Comparison of ENCODE assay signal across 21 mouse cellular contexts in genomic region chr4:88236926-88237756, GRCm38 (mm10).
DNase-seq lines count a peak whose midpoint lies in the region; ATAC-seq and TF ChIP-seq lines count a peak whose summit lies in the region.
"Had no signal": no experiment of that assay in that cellular context is flagged by ENCODE, and none has a peak within 500 bp of the region (broad histone marks: within the 10 kb centered on the region; RNA-seq: fewer than 3 reads in every experiment).

No protein-coding gene starts in this region.

- ATAC-seq in midbrain, postnatal 0 days (ENCODE audit: low FRiP score), result no peak
- ATAC-seq in forebrain, embryonic 16.5 days, result peak; percentile 38; the same call in 1 of the 2 replicates
- ATAC-seq in midbrain, embryonic 15.5 days (replicated peaks), result peak; percentile 37; the same call in 1 of the 2 replicates
- ATAC-seq: CD4-positive, CD25-positive, alpha-beta regulatory T cell, adult 4 months had no signal

- H3K4me2 ChIP-seq in midbrain, postnatal 0 days (ENCODE audit: low read depth, low read length, poor library complexity, severe bottlenecking), result no peak overlapping the region
- H3K4me2 ChIP-seq in forebrain, embryonic 16.5 days (ENCODE audit: low read length), result no peak overlapping the region
- H3K4me2 ChIP-seq in midbrain, embryonic 15.5 days, result no peak overlapping the region
- H3K4me2 ChIP-seq: heart, embryonic 11.5 days; liver, embryonic 15.5 days had no signal

- peak; percentile 16 for DNase-seq in midbrain, embryonic 10.5 days (ENCODE audit: low spot score)
- DNase-seq in midbrain, postnatal 0 days (ENCODE audit: low spot score), result no peak
- DNase-seq in embryonic facial prominence, embryonic 10.5 days (ENCODE audit: low spot score), result peak; percentile 19
- DNase-seq in kidney, adult 18-20 months, result no peak
- no peak for DNase-seq in cerebellum, adult 8-10 months
- no peak for DNase-seq in lung, postnatal 25 days (ENCODE audit: low spot score)
- DNase-seq: adrenal gland, postnatal 10 days; cerebellum, adult 2 months; gastrocnemius, postnatal 10 days; kidney, adult 2 months; kidney, postnatal 25 days; layer of hippocampus, postnatal 36 days; lung, postnatal 14 days; right cerebral cortex, adult 18-20 months; thymus, postnatal 36 days had no signal

- peak overlapping the region; percentile 46 for H3K27ac ChIP-seq in midbrain, embryonic 10.5 days (replicated peaks)
- no peak overlapping the region for H3K27ac ChIP-seq in midbrain, postnatal 0 days (ENCODE audit: low read depth, low read length)
- H3K27ac ChIP-seq in embryonic facial prominence, embryonic 10.5 days (replicated peaks), result no peak overlapping the region
- H3K27ac ChIP-seq in forebrain, embryonic 16.5 days (ENCODE audit: low read length), result peak overlapping the region; percentile 18; the same call in 1 of the 2 replicates
- H3K27ac ChIP-seq in midbrain, embryonic 15.5 days, result no peak overlapping the region
- H3K27ac ChIP-seq: liver, embryonic 15.5 days; stomach, postnatal 0 days had no signal

- peaks cover 31% of the 10 kb centered on the region for H3K4me1 ChIP-seq in midbrain, embryonic 10.5 days
- 0 out of 2 replicates have a peak, but pooled peaks cover 4% of the 10 kb centered on the region for H3K4me1 ChIP-seq in midbrain, postnatal 0 days (ENCODE audit: insufficient read depth, low read length)
- peaks cover 40% of the 10 kb centered on the region for H3K4me1 ChIP-seq in embryonic facial prominence, embryonic 10.5 days
- H3K4me1 ChIP-seq in forebrain, embryonic 16.5 days (replicated peaks; ENCODE audit: control insufficient read depth, insufficient read depth, low read length), result peaks cover 6% of the 10 kb centered on the region
- peaks cover 24% of the 10 kb centered on the region for H3K4me1 ChIP-seq in midbrain, embryonic 15.5 days
- H3K4me1 ChIP-seq: liver, embryonic 15.5 days had no signal

- H3K27me3 ChIP-seq in midbrain, embryonic 10.5 days (ENCODE audit: low read depth, poor library complexity, severe bottlenecking), result no peaks in the 10 kb centered on the region
- no peaks in the 10 kb centered on the region for H3K27me3 ChIP-seq in midbrain, postnatal 0 days (ENCODE audit: insufficient read depth, low read length)
- H3K27me3 ChIP-seq in embryonic facial prominence, embryonic 10.5 days (replicated peaks; ENCODE audit: low read depth, poor library complexity, severe bottlenecking), result no peaks in the 10 kb centered on the region
- no peaks in the 10 kb centered on the region for H3K27me3 ChIP-seq in forebrain, embryonic 16.5 days (replicated peaks; ENCODE audit: control insufficient read depth, insufficient read depth, low read length)
- no peaks in the 10 kb centered on the region for H3K27me3 ChIP-seq in midbrain, embryonic 15.5 days (replicated peaks)
- H3K27me3 ChIP-seq: liver, embryonic 15.5 days had no signal

- no peaks in the 10 kb centered on the region for H3K9me3 ChIP-seq in midbrain, embryonic 10.5 days (replicated peaks)
- H3K9me3 ChIP-seq in midbrain, postnatal 0 days (ENCODE audit: low read length), result no peaks in the 10 kb centered on the region
- H3K9me3 ChIP-seq in embryonic facial prominence, embryonic 10.5 days, result no peaks in the 10 kb centered on the region
- H3K9me3 ChIP-seq in forebrain, embryonic 16.5 days (ENCODE audit: control insufficient read depth, low read length), result no peaks in the 10 kb centered on the region
- H3K9me3 ChIP-seq in midbrain, embryonic 15.5 days, result no peaks in the 10 kb centered on the region
- H3K9me3 ChIP-seq: liver, embryonic 15.5 days had no signal

- WGBS in midbrain, embryonic 10.5 days, result 52% methylated on average over 12 of the region's 12 CpGs
- WGBS in midbrain, postnatal 0 days, result 35% methylated on average over 12 of the region's 12 CpGs
- 53% methylated on average over 12 of the region's 12 CpGs for WGBS in embryonic facial prominence, embryonic 10.5 days
- 22% methylated on average over 12 of the region's 12 CpGs for WGBS in forebrain, embryonic 16.5 days
- 25% methylated on average over 12 of the region's 12 CpGs for WGBS in midbrain, embryonic 15.5 days

- no peaks in the 10 kb centered on the region for H3K36me3 ChIP-seq in midbrain, embryonic 10.5 days
- no peaks in the 10 kb centered on the region for H3K36me3 ChIP-seq in midbrain, postnatal 0 days (ENCODE audit: insufficient read depth, low read length)
- no peaks in the 10 kb centered on the region for H3K36me3 ChIP-seq in embryonic facial prominence, embryonic 10.5 days (replicated peaks)
- H3K36me3 ChIP-seq in forebrain, embryonic 16.5 days (ENCODE audit: control insufficient read depth, insufficient read depth), result no peaks in the 10 kb centered on the region
- no peaks in the 10 kb centered on the region for H3K36me3 ChIP-seq in midbrain, embryonic 15.5 days (replicated peaks)
- H3K36me3 ChIP-seq: liver, embryonic 15.5 days had no signal

- no peak for TF ChIP-seq CTCF in midbrain, postnatal 0 days (IDR thresholded peaks at IDR 0.05)

- no peak overlapping the region for H3K4me3 ChIP-seq in midbrain, embryonic 10.5 days
- no peak overlapping the region for H3K4me3 ChIP-seq in midbrain, postnatal 0 days (ENCODE audit: low read depth, low read length)
- no peak overlapping the region for H3K4me3 ChIP-seq in embryonic facial prominence, embryonic 10.5 days
- H3K4me3 ChIP-seq in forebrain, embryonic 16.5 days (replicated peaks; ENCODE audit: low read length), result no peak overlapping the region
- no peak overlapping the region for H3K4me3 ChIP-seq in midbrain, embryonic 15.5 days
- H3K4me3 ChIP-seq: liver, embryonic 15.5 days had no signal

- H3K9ac ChIP-seq in midbrain, postnatal 0 days (replicated peaks; ENCODE audit: low read length, poor library complexity, severe bottlenecking), result no peak overlapping the region
- no peak overlapping the region for H3K9ac ChIP-seq in forebrain, embryonic 16.5 days (replicated peaks; ENCODE audit: low read depth, low read length)
- H3K9ac ChIP-seq in midbrain, embryonic 15.5 days, result no peak overlapping the region
- H3K9ac ChIP-seq: liver, embryonic 15.5 days had no signal

Comparison
In these comparisons a context has a peak if more than half of its experiments do, and no peak if none do; other contexts are left out.
1. DNase-seq: peak in midbrain, embryonic 10.5 days (single experiment) and embryonic facial prominence, embryonic 10.5 days (single experiment); none in midbrain, postnatal 0 days (single experiment), kidney, adult 18-20 months (single experiment), cerebellum, adult 8-10 months (single experiment) and lung, postnatal 25 days (single experiment).
2. H3K27ac ChIP-seq: peak in midbrain, embryonic 10.5 days (single experiment) and forebrain, embryonic 16.5 days (single experiment); none in midbrain, postnatal 0 days (single experiment), embryonic facial prominence, embryonic 10.5 days (single experiment) and midbrain, embryonic 15.5 days (single experiment).